Mouse (Mus musculus) left cerebral cortex, adult 11 months (tissue): ENCODE results near the gene Olfr1413.

Experiments
- DNase-seq: peaks from one replicate; pipeline ENCODE4 v3.0.0; 2022; ENCODE audit warnings: low spot score

Olfr1413 gene

GRCm38 (mm10) chr1:92571022-92571421 lies at the start of gene Olfr1413:
Olfr1413 (plus strand) TSS chr1:92571322.
- no peak for DNase-seq

GRCm38 (mm10) chr1:92521376-92521775 lies 49.7 kb upstream of the Olfr1413 start:
- DNase-seq, result no peak

GRCm38 (mm10) chr1:92523764-92524163 lies 47.4 kb upstream of the Olfr1413 start:
- no peak for DNase-seq

GRCm38 (mm10) chr1:92536972-92537371 lies 34.1 kb upstream of the Olfr1413 start:
- no peak for DNase-seq

- DNase-seq, result no peak
These were observed 32.1 kb upstream of the Olfr1413 start for GRCm38 (mm10) chr1:92539071-92539470.

GRCm38 (mm10) chr1:92545929-92546328 lies 25.2 kb upstream of the Olfr1413 start:
- DNase-seq, result no peak

- DNase-seq, result no peak
These were observed 14.4 kb downstream of the Olfr1413 start, which contains the start of gene Olfr1412 for GRCm38 (mm10) chr1:92585479-92585878. Olfr1412 (plus strand) TSS chr1:92585779.

- no peak for DNase-seq
These were observed 23.0 kb downstream of the Olfr1413 start, which contains the start of gene Olfr1411 for GRCm38 (mm10) chr1:92594111-92594510. Olfr1411 (plus strand) TSS chr1:92594411.

GRCm38 (mm10) chr1:92596019-92596418 lies 24.9 kb downstream of the Olfr1413 start:
- DNase-seq, result no peak

GRCm38 (mm10) chr1:92605482-92605881 lies 34.4 kb downstream of the Olfr1413 start, which contains the start of gene Olfr1410:
Olfr1410 (plus strand) TSS chr1:92605782.
- no peak for DNase-seq

GRCm38 (mm10) chr1:92607711-92608110 lies 36.6 kb downstream of the Olfr1413 start:
- no peak for DNase-seq

- DNase-seq, result peak; percentile 16
These were observed 39.9 kb downstream of the Olfr1413 start for GRCm38 (mm10) chr1:92611008-92611407.

GRCm38 (mm10) chr1:92613175-92613574 lies 42.1 kb downstream of the Olfr1413 start:
- DNase-seq, result no peak

- no peak for DNase-seq
These were observed 43.4 kb downstream of the Olfr1413 start for GRCm38 (mm10) chr1:92614516-92614915.

GRCm38 (mm10) chr1:92616046-92616445 lies 44.9 kb downstream of the Olfr1413 start:
- no peak for DNase-seq

GRCm38 (mm10) chr1:92617488-92617887 lies 46.4 kb downstream of the Olfr1413 start, which contains the start of gene Olfr12:
Olfr12 (plus strand) TSS chr1:92617788.
- DNase-seq, result no peak

GRCm38 (mm10) chr1:92618360-92618759 lies 47.2 kb downstream of the Olfr1413 start:
- no peak for DNase-seq
